Mouse (Mus musculus) ovary, adult 18-20 months (tissue): ENCODE results near the gene Rxrb.

ENCODE experiments used
- DNase-seq: peaks from one replicate; pipeline ENCODE4 v3.0.0; 2022; ENCODE audit warnings: low spot score, mixed read lengths

Gene Rxrb

GRCm38 (mm10) chr17:34057224-34057623 is 25.6 kb downstream of the Rxrb start:
- DNase-seq = no peak

GRCm38 (mm10) chr17:34068864-34069263 is 37.3 kb downstream of the Rxrb start:
- no peak for DNase-seq

DNA sequence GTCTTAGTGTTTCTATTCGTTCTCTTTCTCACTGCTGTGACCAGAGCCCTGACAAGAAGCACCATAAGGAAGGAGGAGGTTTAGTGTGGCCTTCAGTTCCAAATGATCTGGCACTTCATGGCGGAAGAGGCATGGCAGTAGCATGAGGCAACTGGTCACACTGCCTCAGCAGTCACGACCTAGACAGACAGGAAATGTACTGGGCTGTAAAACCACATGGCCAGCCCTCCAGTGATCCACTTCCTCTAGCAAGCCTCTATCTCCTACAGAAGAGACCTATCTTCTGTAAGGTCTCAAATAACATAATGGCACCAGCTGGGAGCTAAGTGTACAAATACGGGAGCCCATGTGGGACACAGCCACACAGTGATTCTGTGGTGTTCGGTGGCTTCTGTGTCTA is 40.5 kb downstream of the Rxrb start:
- DNase-seq = no peak

DNA sequence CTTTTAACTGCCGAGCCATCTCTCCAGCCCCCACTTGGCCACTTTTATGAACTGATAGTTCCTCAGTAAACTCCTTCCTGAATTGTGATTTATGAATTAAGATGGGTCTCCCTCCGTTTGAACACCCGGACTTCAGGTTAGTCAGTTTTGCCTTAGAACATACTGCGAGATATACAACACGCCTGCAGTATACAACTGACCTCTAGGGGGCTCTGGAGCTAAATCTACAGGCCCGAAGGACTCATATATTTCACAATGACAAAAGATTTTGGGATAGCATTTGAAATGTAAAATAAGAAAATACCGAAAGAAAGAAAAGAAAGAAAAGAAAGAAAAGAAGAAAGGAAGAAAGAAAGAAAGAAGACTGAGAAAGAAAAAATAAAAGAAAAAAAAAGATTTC is 43.7 kb downstream of the Rxrb start:
- DNase-seq = no peak

DNA sequence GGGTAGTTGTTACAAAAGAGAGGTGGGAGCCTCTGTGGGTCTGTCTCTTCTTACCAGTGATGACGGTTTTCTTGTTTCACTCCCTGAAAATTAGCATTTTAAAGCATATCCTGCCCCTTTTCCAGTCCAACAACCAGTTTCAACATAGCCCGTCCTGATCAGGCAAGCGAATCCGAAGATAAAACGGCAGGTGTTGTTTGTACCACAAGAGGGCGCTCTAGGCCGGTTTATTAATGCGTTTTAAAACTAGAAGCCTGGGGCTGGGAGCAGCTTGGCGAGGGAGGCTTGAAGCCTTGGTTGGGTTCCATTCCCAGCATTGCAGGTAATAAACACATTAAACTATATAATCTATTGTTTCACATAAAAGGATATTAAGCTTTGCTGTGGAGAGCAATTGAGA is 45.9 kb downstream of the Rxrb start:
- no peak for DNase-seq

DNA sequence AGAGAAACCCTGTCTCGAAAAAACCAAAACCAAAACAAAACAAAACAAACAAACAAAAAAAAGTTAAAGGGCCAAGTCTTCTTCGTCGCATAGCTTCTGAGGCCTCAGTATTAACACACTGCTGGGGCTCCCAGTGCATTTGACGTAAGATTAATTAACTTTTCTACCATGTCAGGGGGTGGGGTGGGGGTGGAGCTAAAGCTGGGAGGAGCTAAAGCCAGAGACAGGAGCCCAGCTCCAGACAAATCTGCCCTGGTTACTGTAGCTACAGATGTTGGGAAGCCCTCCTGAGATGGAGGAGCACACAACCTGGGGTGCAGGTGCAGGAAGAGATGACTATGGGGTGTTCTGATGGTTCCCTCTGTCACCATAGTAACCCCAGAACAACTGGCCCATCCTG is 46.5 kb downstream of the Rxrb start:
- no peak for DNase-seq

GRCm38 (mm10) chr17:34079002-34079401 is 47.4 kb downstream of the Rxrb start:
- no peak for DNase-seq

- DNase-seq = no peak
These were observed 48.0 kb downstream of the Rxrb start for GRCm38 (mm10) chr17:34079621-34080020.

DNA sequence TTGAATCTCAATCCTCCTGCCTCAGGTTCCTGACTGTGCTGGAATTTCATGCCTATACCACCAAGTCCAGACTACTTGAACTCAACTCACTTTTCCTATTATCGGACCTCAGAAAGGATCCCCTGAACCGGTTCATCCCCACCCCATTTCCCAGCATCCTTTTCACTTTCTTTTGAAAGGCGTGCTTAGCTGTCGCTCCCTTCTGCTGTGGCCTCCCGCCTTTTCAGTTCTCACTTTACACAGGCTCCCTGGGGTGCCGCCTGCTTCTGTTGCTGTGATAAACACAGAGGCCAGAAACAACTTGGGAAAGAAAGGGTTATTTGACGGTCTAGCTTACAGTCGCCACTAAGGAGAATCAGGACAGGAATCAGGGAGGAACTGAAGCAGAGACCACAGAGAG is 51.5 kb downstream of the Rxrb start:
- DNase-seq = no peak

DNA sequence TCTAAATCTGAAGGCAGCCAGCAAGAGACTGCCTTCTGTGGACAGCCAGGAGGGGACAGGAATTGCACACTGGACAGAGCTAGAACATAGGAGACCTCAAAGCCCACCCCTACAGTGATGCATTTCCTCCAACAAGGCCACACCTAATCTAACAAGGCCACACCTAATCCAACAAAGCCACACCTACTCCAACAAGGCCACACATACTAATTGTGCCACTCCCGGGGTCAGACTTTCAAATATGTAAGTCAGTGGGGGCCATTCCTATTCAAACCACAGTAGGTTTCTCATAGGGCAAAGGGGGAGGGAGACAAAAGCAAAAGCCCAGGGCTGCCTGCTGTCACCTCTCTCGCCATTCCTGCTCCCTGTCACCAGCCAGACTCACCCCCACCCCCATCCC is 55.8 kb downstream of the Rxrb start:
- DNase-seq = no peak
